Mouse (Mus musculus) embryo, embryonic 11.5 days (tissue): Measurements from ENCODE around the gene Odr4.

Experiments used
- DNase-seq: peaks from one replicate; pipeline ENCODE4 v3.0.0-alpha.2; 2012; ENCODE audit warnings: low read depth, low spot score

Odr4 gene

DNA sequence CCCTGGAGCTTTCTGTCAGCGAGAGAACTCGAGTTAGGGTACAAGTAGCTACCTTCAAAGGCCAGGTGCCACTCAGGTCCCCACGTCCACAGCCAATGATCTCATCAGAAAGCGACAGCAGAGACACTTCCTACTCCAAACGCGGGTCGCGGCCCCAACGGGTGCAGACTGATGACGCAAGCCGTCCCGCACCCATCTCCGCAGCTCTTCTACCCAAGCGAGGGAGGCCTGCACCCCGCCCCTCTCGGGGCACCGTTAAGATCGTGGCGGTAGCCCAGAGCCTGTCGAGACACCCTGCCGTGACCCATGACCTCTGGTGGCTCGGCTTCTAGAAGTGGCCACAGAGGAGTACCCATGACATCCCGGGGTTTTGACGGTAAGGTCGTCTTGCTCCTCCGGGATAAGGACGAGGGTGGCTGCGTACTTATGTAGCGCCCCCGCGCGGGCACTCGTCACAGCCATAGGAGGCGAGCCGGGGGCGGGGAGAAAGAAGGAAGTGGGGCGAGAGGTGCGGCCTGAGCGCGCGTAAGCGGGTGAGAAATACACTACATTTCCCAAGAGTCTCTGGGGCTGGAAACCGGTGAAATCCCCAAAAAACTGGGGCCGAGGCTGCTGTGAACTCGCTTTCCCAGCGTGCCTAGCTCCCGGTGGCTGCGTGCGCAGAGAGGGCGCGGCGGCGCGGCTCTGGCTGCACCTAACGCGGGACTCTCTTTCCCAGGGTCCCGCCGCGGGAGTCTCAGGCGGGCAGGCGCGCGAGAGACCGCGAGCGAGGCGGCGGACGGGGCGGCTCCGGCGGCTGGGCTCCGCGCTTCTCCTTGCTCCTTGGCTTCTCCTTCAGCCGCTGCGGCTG, at the start of gene Odr4, which contains the start of gene Tpr:
TSS of gene Odr4 (minus strand) at position 443 of the 850 bp plus-strand sequence.
TSS of gene Tpr (plus strand) at position 201 of the 850 bp plus-strand sequence.
- DNase-seq, result peak; percentile 98

DNA sequence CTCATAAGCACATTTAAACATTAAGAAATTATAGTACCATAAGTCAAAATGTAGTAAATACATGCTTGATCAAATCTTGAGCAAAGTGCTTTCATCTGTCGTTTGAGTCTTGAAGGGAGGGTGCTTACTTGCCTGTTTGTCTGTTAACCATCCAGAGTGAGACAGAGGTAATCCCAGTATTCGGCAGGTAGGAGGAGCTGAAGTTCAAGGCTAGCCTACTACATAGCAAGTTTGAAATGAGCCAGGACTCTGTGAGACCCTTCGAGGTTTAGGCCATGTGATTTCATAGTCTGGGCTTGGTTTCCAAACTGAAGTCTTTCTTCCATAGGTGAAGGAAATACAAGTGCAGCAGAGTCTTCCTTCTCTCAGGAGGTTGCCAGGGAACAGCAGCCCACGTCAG, 48.9 kb upstream of the Odr4 start:
- DNase-seq, result no peak

DNA sequence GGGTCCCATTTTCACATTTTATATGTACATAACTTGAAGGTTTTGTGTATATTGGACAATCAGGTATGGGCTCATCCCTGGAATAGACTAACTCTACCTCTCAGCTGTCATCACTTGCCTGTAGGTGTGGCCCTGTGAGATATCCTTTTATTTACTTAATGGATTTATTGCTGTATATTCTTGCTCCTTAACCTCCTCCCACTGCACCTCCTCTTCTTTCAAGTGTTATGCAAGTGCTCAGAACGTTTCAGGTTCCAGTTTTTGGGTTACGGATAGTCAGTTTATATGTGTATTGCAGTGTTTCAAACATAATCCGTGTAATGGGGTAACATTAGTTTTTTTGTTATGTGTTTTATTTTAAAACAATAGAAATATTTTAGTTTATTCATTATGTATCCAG, 45.8 kb upstream of the Odr4 start:
- DNase-seq, result no peak

- no peak for DNase-seq
Observed at GRCm38 (mm10) chr1:150426216-150426615, 33.3 kb upstream of the Odr4 start.

- DNase-seq, result no peak
Observed at GRCm38 (mm10) chr1:150425665-150426064, 32.8 kb upstream of the Odr4 start.

DNA sequence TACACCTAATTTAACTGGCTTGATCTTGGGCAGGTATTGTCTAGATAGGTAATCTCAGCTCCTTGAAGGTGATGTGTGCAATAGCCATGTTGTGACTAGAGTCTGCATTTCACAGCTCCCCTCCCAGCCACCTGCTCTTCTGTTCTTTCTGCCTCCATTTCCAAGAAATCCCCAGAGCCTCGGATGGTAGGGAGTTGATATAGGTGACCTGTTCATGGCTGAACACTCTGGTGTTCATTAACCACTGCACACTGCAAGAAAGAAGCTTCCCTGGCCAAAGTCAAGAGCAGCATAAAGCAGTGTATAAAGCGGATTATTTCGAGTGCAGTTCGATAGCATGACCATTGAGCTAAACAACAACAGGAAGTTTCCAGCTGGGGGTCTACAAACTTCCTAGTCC, 25.5 kb upstream of the Odr4 start:
- no peak for DNase-seq

DNA sequence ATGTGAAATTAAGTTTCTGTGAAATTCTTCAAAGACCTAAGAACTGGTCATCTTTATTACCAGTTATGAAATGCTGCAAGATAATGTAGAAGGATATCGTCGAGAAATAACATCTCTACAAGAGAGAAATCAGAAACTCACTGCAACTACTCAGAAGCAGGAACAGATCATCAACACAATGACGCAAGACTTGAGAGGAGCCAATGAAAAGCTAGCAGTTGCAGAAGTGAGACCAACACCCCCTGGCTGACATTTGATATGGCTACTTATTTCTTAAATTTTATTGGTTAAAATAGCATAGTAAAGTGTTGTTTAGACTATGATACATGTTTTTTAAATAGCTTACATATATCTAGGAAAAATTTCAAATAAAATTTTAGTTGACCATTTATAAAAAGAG, 23.1 kb upstream of the Odr4 start:
- no peak for DNase-seq

DNA sequence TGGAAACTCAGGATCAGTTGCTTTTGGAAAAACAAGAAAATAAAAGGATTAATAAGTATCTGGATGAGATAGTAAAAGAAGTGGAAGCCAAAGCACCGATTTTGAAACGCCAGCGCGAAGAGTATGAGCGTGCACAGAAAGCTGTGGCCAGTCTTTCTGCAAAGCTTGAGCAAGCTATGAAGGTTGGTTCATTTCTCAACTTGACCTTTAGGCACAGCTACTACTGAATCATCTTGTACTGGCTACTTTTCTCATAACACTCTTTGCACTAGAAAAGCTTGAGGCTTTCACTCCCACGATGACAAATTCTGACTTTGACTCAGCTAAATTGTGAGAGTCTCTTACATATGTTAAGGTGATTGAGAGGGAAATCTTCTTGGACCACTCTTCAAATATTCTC, 17.1 kb upstream of the Odr4 start:
- DNase-seq, result no peak

GRCm38 (mm10) chr1:150407285-150407684, 14.4 kb upstream of the Odr4 start:
- no peak for DNase-seq

- DNase-seq, result no peak
Observed at GRCm38 (mm10) chr1:150404555-150404954, 11.7 kb upstream of the Odr4 start.

DNA sequence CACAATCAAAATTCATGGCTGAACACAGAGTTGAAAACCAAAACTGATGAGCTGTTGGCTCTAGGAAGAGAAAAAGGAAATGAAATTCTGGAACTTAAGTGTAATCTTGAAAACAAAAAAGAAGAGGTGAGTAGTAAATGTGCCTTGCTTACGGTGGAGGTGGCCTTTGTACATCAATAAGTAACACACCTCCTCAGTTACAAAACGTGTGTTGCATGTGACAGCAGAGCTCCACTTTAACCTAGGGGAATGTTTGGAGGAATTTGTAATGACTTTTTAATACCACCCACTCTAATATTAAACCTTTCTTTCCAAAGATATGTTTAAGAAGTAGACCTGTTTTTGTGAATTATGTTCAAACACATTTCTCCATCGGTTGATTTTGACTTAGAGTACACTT, 11.0 kb upstream of the Odr4 start:
- DNase-seq, result no peak

GRCm38 (mm10) chr1:150396001-150396400, 3.1 kb upstream of the Odr4 start:
- DNase-seq, result no peak

DNA sequence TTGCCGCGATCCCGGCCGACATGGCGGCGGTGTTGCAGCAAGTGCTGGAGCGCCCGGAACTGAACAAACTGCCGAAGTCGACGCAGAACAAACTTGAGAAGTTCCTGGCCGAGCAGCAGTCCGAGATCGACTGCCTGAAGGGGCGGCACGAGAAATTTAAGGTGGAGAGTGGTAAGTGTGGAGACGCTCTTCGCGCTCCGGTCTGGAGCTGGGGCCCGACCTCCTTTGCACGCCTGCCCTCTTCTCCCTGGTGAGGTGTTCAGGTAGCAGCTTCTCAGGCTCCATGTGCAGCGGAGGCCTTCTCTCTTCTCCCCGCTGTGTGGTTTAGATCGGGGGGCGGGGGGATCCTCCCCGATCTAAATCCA, 590 bp upstream of the Odr4 start:
- DNase-seq, result no peak

GRCm38 (mm10) chr1:150391931-150392637, 796 bp downstream of the Odr4 start:
- no peak for DNase-seq

DNA sequence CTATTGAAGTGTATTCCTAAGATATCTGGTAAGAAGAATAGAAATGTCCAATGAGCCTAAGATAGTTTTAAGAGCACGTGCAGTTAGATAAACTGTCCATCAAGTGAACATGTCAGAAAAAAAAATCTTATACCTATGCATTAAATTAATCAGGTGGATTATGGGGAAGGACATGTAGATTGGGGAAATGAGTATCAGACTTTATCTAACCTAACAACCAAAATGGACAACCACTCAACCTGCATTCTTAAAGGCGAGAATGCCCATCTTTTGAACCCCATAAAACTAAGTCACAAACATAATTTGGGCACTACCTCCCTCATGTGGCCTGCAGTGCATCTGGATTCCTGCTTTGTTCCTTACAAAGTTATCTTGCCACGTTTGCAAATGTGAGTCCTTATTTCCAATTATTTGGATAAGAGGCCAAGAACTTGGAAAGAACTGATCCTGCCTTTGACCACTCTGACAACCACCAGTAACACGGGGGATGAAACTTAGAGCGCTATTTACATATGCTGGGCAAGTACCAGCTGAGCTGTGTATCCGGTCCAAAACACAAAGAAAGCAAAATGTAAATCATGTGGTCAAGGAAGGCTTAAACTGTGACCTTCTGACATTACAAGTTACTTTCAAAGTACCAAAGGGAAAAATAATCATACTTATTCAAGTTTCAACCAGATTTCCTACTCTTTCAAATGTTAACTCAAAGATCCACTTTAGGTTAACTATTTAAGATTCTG, 3.3 kb downstream of the Odr4 start:
- no peak for DNase-seq

DNA sequence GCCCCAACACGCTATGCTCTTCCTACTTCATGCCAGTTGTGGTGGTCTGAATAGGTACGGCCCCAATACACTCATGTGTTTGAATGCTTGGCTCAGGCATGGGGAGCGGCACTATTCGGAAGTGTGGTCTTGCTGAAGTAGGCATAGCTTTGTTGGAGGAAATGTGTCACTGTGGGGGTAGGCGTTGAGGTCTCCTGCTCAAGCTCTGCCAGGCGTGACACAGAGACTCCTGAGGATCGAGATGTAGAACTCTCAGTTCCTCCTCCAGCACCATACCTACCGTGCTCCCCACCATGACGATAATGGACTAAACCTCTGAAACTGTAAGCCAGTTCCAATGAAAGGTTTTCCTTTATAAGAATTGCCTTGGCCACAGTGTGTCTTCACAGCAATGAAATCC, 5.3 kb downstream of the Odr4 start:
- DNase-seq, result no peak

DNA sequence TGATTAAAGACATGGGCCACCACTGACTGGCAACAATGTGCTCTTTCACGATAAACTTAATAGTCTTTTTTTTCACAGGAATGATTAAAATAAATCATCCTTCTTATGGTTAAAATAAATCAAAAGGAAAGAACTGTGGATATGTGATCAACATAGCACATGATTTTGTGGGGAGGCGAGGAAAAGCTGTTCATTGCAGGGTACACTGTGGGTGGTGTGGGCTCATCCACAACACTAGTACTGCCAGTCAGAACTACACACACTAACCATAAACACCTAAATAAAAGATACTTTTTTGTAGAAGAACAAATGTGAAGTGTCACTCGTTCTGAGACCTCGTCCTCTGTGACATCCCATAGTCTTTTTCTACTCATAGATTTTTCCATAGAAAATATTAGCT, 8.7 kb downstream of the Odr4 start:
- DNase-seq, result no peak

- no peak for DNase-seq
Observed at GRCm38 (mm10) chr1:150374247-150374646, 18.6 kb downstream of the Odr4 start.

DNA sequence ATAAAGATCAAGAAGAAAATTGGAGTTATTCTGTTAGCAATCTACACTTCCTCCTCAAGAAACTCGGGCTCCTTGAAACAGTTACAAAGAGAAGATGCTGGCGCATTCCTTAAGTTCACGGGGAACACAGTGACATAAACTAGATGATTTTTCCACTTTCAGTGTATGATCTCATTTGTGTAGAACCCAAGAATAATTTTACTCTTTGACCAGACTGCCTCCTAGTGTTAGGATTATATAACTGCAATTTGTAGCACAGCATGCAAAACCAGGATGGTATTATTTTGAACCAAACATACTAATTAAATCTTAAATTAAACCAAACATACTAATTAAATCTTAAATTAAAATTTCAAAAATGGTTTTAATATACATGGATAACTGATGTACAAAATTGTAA, 20.0 kb downstream of the Odr4 start:
- DNase-seq, result no peak

GRCm38 (mm10) chr1:150360864-150361263, 32.0 kb downstream of the Odr4 start:
- DNase-seq, result no peak

DNA sequence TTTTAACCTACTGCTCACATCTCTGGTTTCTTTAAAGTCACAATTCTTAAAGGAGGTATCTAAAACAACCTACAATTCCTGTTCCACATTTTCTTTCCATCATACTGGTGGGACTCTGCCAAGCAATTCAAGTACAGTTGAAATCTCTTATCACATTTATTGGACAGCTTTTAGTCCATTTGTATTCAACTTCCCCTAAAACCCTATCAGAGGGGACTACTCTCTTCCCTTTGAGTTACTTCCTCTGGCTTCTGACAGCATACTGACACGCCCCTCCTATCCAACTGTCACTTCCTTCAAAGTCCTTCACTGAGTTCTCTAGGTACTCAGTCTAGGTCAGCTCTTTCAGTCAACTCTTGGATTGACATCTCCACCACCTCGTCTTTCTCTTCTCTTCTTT, 57.8 kb downstream of the Odr4 start:
- DNase-seq, result no peak

- no peak for DNase-seq
Observed at GRCm38 (mm10) chr1:150319205-150319604, 73.7 kb downstream of the Odr4 start, which contains the start of gene Pdc. Gene Pdc, plus strand, starts transcription at chr1:150319417.
